Mouse (Mus musculus): ENCODE results near the gene Kiz.
A peak's percentile ranks its signal among the peaks of the same experiment; 100 is the strongest.

DNA sequence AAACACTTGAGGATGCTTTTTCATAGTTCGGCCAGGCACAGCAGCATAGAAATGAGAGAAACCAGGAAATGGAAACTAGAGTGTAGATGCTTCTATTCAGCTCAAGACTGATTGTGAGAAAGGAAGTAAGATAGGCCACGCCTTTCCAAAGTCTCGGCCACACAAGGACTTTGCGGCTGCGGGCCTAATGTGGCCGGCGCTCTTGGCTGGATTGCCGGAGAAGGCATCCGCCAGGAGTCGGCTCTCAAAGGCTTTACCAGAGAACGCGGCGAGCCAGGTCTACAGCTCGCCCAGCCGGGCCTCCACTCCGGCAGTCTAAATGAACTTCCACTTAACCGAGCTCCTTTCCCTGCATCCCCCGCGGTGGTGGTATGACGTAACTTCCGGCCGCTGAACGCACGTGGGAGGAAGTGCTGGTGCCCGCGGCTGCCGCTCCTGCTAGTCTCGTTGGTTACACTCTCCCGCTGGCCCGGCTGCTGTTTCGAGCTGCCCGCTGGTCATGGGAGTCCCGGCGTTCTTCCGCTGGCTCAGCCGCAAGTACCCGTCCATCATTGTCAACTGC, 157.0 kb downstream of the Kiz start, which contains the start of gene Xrn2:
- TF ChIP-seq CTCF (IDR thresholded peaks at IDR 0.05; ENCODE audit: extremely low read depth, insufficient read depth, low read length) (no peak), POLR2A (IDR thresholded peaks at IDR 0.05; ENCODE audit: extremely low read depth, insufficient read depth, low read length) (peak; percentile 94)
